Mouse (Mus musculus): Measurements from ENCODE around the gene Dcaf6.

GRCm38 (mm10) chr1:165489197-165489596 is 28.9 kb upstream of the Dcaf6 start:
- TF ChIP-seq CTCF (IDR thresholded peaks at IDR 0.05; ENCODE audit: low read depth) (no peak), EP300 (IDR thresholded peaks at IDR 0.05; ENCODE audit: low read depth) (no peak)

Data from liver, postnatal 0 days (tissue).